13 mouse cellular contexts compared by ENCODE assay signal in the genomic region with DNA sequence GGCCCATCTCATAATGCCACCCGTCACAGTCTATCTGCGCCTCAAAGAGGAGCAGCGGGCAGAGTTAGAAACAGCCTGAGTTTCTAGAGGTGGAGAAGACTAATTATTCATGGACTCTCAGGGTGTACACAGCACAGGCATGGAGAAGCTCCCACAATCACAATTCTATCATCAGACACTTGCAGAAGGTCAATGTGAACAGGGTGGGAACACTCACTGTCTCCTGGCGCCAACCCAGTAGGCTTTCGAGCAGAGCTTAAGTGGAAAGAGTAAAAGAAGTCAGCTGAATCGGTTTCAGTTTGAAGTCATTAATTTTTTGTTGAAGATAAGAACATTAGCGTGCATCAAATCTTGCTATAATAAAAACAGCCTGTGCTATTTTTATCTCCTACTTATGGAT. TPM values are rescaled to one million over a fixed set of nuclear protein-coding genes. Genes with fewer than 3 reads are reported as not detected.
DNase-seq lines count a peak whose midpoint lies in the region; ATAC-seq and TF ChIP-seq lines count a peak whose summit lies in the region.
"Had no signal": no experiment of that assay in that cellular context is flagged by ENCODE, and none has a peak within 500 bp of the region (broad histone marks: within the 10 kb centered on the region; RNA-seq: fewer than 3 reads in every experiment).

No protein-coding gene starts in this region.

- H3K27me3 ChIP-seq in heart, embryonic 14.5 days (ENCODE audit: control insufficient read depth, insufficient read depth, low read length): no peaks in the 10 kb centered on the region
- H3K27me3 ChIP-seq in lung, postnatal 0 days (replicated peaks; ENCODE audit: insufficient read depth, low read length): no peaks in the 10 kb centered on the region
- H3K27me3 ChIP-seq in liver, embryonic 11.5 days (replicated peaks; ENCODE audit: control insufficient read depth, insufficient read depth, low read length): no peaks in the 10 kb centered on the region
- no peaks in the 10 kb centered on the region for H3K27me3 ChIP-seq in thymus, adult 2 months (ENCODE audit: control insufficient read depth, insufficient read depth, low read length)
- H3K27me3 ChIP-seq: CH12.LX had no signal

- peaks cover 27% of the 10 kb centered on the region for H3K36me3 ChIP-seq in heart, embryonic 14.5 days (ENCODE audit: control insufficient read depth, insufficient read depth, low read length)
- H3K36me3 ChIP-seq in lung, postnatal 0 days (ENCODE audit: insufficient read depth, low read length): peaks cover 5% of the 10 kb centered on the region; the same call in 1 of the 2 replicates
- H3K36me3 ChIP-seq in liver, embryonic 11.5 days (ENCODE audit: control insufficient read depth, insufficient read depth, low read length): no peaks in the 10 kb centered on the region
- no peaks in the 10 kb centered on the region for H3K36me3 ChIP-seq in thymus, adult 2 months (ENCODE audit: control insufficient read depth, insufficient read depth, low read length)

- H3K9me3 ChIP-seq in heart, embryonic 14.5 days (ENCODE audit: control insufficient read depth, low read length): no peaks in the 10 kb centered on the region
- no peaks in the 10 kb centered on the region for H3K9me3 ChIP-seq in lung, postnatal 0 days (ENCODE audit: low read length)
- no peaks in the 10 kb centered on the region for H3K9me3 ChIP-seq in liver, embryonic 11.5 days (ENCODE audit: control insufficient read depth, low read length)

- intact Hi-C loops in heart, postnatal 25 days (cut with DNase I): no loop called here

- no peak overlapping the region for H3K9ac ChIP-seq in heart, embryonic 14.5 days (ENCODE audit: low read length)
- H3K9ac ChIP-seq in lung, postnatal 0 days (replicated peaks; ENCODE audit: low read depth): no peak overlapping the region
- H3K9ac ChIP-seq in liver, embryonic 11.5 days (ENCODE audit: low read depth, low read length): no peak overlapping the region

- 49% methylated on average over 7 of the region's 7 CpGs for whole genome bisulfite sequencing in heart, embryonic 14.5 days
- 52% methylated on average over 7 of the region's 7 CpGs for WGBS in lung, postnatal 0 days
- 76% methylated on average over 7 of the region's 7 CpGs for WGBS in liver, embryonic 11.5 days
- 94% methylated on average over 7 of the region's 7 CpGs for WGBS in thymus, adult 2 months

- no peak for DNase-seq in heart, postnatal 25 days (ENCODE audit: low spot score)
- DNase-seq in adrenal gland, postnatal 14 days: peak; percentile 57
- peak; percentile 44 for DNase-seq in gastrocnemius, postnatal 25 days
- DNase-seq in lung, postnatal 0 days (ENCODE audit: low spot score): peak; percentile 71
- DNase-seq in liver, embryonic 11.5 days (ENCODE audit: low spot score): no peak
- no peak for DNase-seq in embryo, embryonic 9.5 days (ENCODE audit: extremely low spot score)
- no peak for DNase-seq in thymus, adult 2 months
- DNase-seq: thymus, postnatal 14 days had no signal

- TF ChIP-seq CTCF in lung, postnatal 0 days (IDR thresholded peaks at IDR 0.05): no peak
- no peak for TF ChIP-seq CTCF in thymus, adult 2 months (IDR thresholded peaks at IDR 0.05; ENCODE audit: borderline replicate concordance, control insufficient read depth, extremely low read depth, insufficient read depth, low read length, poor library complexity)

- peak overlapping the region; percentile 11 to 57; a peak in 2 of 4 replicates for H3K27ac ChIP-seq in heart, embryonic 14.5 days (replicated peaks in 1 of 2; ENCODE audit: control insufficient read depth in 1 of 2, insufficient read depth in 1 of 2, low read depth in 2 of 2, low read length in 2 of 2)
- peak overlapping the region; percentile 33 for H3K27ac ChIP-seq in lung, postnatal 0 days (ENCODE audit: low read length)
- H3K27ac ChIP-seq in liver, embryonic 11.5 days (ENCODE audit: low read depth, low read length): no peak overlapping the region
- no peak overlapping the region for H3K27ac ChIP-seq in thymus, adult 2 months (ENCODE audit: control insufficient read depth, insufficient read depth, low read length)

- TF ChIP-seq EP300 in lung, postnatal 0 days (IDR thresholded peaks at IDR 0.05): no peak

- H3K4me3 ChIP-seq in heart, embryonic 14.5 days (ENCODE audit: control insufficient read depth in 1 of 2, insufficient read depth in 1 of 2, low read depth in 1 of 2, low read length in 2 of 2): no peak overlapping the region
- no peak overlapping the region for H3K4me3 ChIP-seq in lung, postnatal 0 days (ENCODE audit: low read depth, low read length)
- no peak overlapping the region for H3K4me3 ChIP-seq in liver, embryonic 11.5 days (ENCODE audit: low read depth, low read length)
- no peak overlapping the region for H3K4me3 ChIP-seq in thymus, adult 2 months (ENCODE audit: control insufficient read depth, insufficient read depth, low read length)

- H3K4me2 ChIP-seq in heart, embryonic 14.5 days (ENCODE audit: low read length): peak overlapping the region; percentile 46
- H3K4me2 ChIP-seq in lung, postnatal 0 days (replicated peaks; ENCODE audit: low read depth, low read length): no peak overlapping the region
- no peak overlapping the region for H3K4me2 ChIP-seq in liver, embryonic 11.5 days

- peaks cover 13 to 25% of the 10 kb centered on the region in 2 experiments for H3K4me1 ChIP-seq in heart, embryonic 14.5 days (ENCODE audit: control insufficient read depth in 2 of 2, insufficient read depth in 2 of 2, low read length in 2 of 2)
- peaks cover 15% of the 10 kb centered on the region; the same call in 1 of the 2 replicates for H3K4me1 ChIP-seq in lung, postnatal 0 days (ENCODE audit: insufficient read depth, low read depth, low read length)
- H3K4me1 ChIP-seq in liver, embryonic 11.5 days (replicated peaks; ENCODE audit: control insufficient read depth, insufficient read depth, low read length): peaks cover 16% of the 10 kb centered on the region
- H3K4me1 ChIP-seq in thymus, adult 2 months (replicated peaks; ENCODE audit: control insufficient read depth, insufficient read depth, low read length): peaks cover 3% of the 10 kb centered on the region; the same call in 1 of the 2 replicates

- ATAC-seq in heart, embryonic 14.5 days (ENCODE audit: insufficient number of reproducible peaks, insufficient read depth, low FRiP score, low read depth): no peak
- peak; percentile 23; the same call in 1 of the 2 replicates for ATAC-seq in lung, postnatal 0 days
- no peak for ATAC-seq in liver, embryonic 11.5 days (replicated peaks; ENCODE audit: low FRiP score)

- TF ChIP-seq POLR2A in thymus, adult 2 months (IDR thresholded peaks at IDR 0.05; ENCODE audit: control insufficient read depth, extremely low read depth, insufficient read depth, low read length, poor library complexity): no peak

RNA-seq across cellular contexts. Expression of a gene that starts 37.3 kb away (rescaled TPM):
- not detected in 2 replicates for polyA plus RNA-seq in heart, embryonic 14.5 days (2014; fragmentation: Nextera tagmentation; extraction: Ambion mirVana)
- total RNA-seq in heart, postnatal 25 days (2021): 1 to 10 TPM in 1 of 2 experiments, under 1 TPM in 1; 0.99 to 2.1 TPM
- total RNA-seq in adrenal gland, postnatal 14 days (2021): 2.0 and 3.4 TPM in 2 replicates
- under 1 TPM in 1 of 2 experiments, not detected in 1; 0.51 TPM for total RNA-seq in gastrocnemius, postnatal 25 days (2021)
- not detected in 2 replicates for polyA plus RNA-seq in lung, postnatal 0 days (2015; fragmentation: Nextera tagmentation; extraction: Ambion mirVana)
- polyA plus RNA-seq in liver, embryonic 11.5 days (2014; fragmentation: Nextera tagmentation; extraction: Ambion mirVana): not detected in 2 replicates
- 0.23 TPM in 1 of 2 replicates, not detected in the other for polyA plus RNA-seq in thymus, adult 2 months (2012; rRNA removed)
- total RNA-seq: CH12.LX had no signal
- polyA plus RNA-seq: cortical plate, adult 2 months; intestine, embryonic 14.5 days; limb, embryonic 14.5 days had no signal

RNA-seq across cellular contexts. Expression of a gene that starts 43.4 kb away (rescaled TPM):
- polyA plus RNA-seq in heart, embryonic 14.5 days (2014; fragmentation: Nextera tagmentation; extraction: Ambion mirVana): 18.6 and 19.0 TPM in 2 replicates
- 10 to 100 TPM; 11.2 to 11.9 TPM for total RNA-seq in heart, postnatal 25 days (2021)
- 28.2 and 30.0 TPM in 2 replicates for total RNA-seq in adrenal gland, postnatal 14 days (2021)
- total RNA-seq in gastrocnemius, postnatal 25 days (2021): 10 to 100 TPM in 1 of 2 experiments, 1 to 10 TPM in 1; 6.4 to 10.1 TPM
- polyA plus RNA-seq in lung, postnatal 0 days (2015; fragmentation: Nextera tagmentation; extraction: Ambion mirVana): 6.4 and 7.0 TPM in 2 replicates
- polyA plus RNA-seq in liver, embryonic 11.5 days (2014; fragmentation: Nextera tagmentation; extraction: Ambion mirVana): 40.0 and 44.4 TPM in 2 replicates
- 5.9 and 6.9 TPM in 2 replicates for polyA plus RNA-seq in thymus, adult 2 months (2012; rRNA removed)

RNA-seq across cellular contexts. Expression of a gene that starts 49.6 kb away (rescaled TPM):
- polyA plus RNA-seq in heart, embryonic 14.5 days (2014; fragmentation: Nextera tagmentation; extraction: Ambion mirVana): 24.9 and 25.9 TPM in 2 replicates
- 10 to 100 TPM; 35.8 to 37.9 TPM for total RNA-seq in heart, postnatal 25 days (2021)
- total RNA-seq in adrenal gland, postnatal 14 days (2021): 37.0 and 45.3 TPM in 2 replicates
- total RNA-seq in gastrocnemius, postnatal 25 days (2021): 10 to 100 TPM; 13.6 to 19.8 TPM
- polyA plus RNA-seq in lung, postnatal 0 days (2015; fragmentation: Nextera tagmentation; extraction: Ambion mirVana): 24.2 and 27.5 TPM in 2 replicates
- 8.7 and 9.7 TPM in 2 replicates for polyA plus RNA-seq in liver, embryonic 11.5 days (2014; fragmentation: Nextera tagmentation; extraction: Ambion mirVana)
- 17.1 and 18.2 TPM in 2 replicates for polyA plus RNA-seq in thymus, adult 2 months (2012; rRNA removed)

Comparison
In these comparisons a context has a peak if more than half of its experiments do, and no peak if none do; other contexts are left out.
1. H3K27ac ChIP-seq: peak in heart, embryonic 14.5 days (2 of 2) and lung, postnatal 0 days (single experiment); none in liver, embryonic 11.5 days (single experiment) and thymus, adult 2 months (single experiment).
2. DNase-seq: peak in adrenal gland, postnatal 14 days (single experiment), gastrocnemius, postnatal 25 days (single experiment) and lung, postnatal 0 days (single experiment); none in heart, postnatal 25 days (single experiment), liver, embryonic 11.5 days (single experiment), embryo, embryonic 9.5 days (single experiment) and thymus, adult 2 months (single experiment).